Mouse (Mus musculus): ENCODE measurements around the gene Barx2.

Barx2 gene

DNA sequence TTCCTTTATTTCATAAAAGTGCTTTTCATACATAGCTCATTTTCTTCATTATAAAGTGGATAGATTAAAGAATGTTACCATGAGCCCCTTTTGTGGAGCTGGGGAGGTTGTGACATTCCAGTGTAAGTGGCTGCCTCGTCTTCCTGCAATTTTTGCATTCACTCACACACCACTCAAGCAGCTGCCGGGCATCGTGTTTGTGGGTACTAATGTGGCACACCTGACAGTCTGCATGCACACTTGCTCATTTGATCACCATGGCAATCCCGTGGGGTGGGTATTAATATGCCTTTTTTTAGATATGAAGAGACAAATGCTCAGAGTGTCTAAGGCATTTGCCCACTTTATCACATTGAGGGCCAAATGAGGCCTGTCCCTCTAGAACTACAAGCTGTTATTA, 24.9 kb downstream of the Barx2 start:
- no peak for DNase-seq (ENCODE audit: low read depth, low spot score)

DNA sequence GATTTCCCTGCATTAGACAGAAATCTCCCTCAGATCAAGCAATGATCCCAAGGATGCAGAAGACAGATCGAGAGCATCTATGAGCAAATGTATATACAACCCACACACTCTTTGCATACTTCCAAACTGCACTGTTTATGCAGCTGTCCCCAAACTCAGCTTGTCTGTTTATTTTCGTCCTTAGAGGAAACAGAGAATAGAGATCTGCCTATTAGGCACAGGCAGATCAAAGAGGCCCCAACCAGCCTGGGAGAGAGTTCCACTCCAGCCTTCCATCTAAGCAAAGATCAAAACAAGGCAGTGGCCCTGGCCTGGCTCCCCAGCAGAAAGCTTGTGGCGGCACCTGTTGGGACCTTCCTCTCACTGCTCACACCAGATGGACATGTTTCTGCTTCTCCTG, 27.0 kb downstream of the Barx2 start:
- no peak for DNase-seq (ENCODE audit: low read depth, low spot score)

DNA sequence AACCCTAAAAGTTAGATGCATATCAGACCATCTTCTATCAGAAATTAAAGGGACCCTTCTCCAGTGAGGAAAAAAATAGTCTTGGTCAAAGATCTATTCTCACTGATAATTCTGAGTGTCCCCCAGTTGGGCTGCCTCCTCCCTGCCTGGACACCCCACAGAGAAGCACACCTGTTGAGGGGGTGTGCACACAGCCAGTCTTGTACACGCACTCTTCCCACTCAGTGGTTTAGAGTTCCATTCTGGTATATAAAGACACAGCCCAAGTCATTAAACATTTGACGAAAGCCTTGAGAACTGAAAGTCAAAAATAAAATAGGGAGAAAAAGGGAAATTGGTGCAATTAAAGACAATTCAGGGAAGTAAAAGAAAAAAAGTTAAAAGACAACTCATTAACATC, 30.9 kb downstream of the Barx2 start:
- no peak for DNase-seq (ENCODE audit: low read depth, low spot score)

DNA sequence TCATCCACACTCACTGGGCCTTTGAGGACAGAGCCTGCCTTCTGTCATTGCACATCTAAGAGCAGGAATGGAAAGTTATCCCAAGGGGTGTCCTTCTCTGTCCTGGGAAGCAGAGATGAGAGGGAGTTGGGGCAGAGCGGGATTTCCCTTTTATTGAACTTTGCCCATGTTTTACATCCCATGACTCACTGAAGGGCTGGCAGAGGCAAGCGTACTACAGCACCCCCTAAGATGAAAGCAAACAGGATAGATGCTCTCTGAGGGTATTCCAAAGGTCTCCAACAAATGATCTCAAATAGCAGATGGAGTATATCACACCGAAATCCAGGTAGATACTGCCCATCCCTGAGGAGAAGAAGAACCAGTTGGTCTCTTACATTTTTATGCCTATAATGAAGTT, 37.7 kb downstream of the Barx2 start:
- no peak for DNase-seq (ENCODE audit: low read depth, low spot score)

DNA sequence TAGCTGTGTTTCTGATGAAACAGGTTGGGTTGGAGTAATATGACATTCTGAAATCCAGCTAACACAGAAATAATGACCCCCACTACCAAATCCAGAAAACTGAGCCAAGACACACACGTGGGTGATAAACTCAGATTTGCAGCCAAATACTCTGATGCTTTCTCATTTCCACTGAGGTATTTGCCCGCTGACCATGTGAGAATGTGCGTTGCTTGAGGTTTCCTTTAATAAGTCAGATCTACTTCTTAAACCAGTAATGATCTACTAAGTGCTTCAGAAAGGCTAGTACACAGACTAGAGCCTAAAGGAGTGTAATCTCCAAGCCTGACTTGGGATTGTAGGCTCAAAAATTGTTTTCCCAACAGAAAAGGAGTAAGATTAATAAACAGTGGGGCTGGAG, 39.0 kb downstream of the Barx2 start:
- DNase-seq (ENCODE audit: low read depth, low spot score): no peak

DNA sequence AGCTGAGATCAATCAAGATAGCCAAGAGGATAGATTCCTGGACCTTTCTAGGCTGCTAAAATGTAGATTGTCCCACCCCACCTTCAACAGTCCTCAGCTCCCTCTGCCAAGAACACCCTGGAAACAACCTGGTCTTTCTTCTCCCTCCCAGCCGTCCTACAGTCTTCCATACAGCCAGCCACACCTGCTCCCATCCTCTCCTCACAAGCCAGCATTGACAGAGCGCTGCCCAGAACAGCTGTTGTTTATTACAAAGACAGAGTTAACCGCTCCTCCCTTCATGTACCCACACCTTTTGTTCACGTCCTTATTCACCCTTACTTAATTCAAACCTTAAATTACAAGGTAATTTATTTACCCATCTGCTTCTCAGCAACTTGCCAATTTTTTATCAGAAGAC, 41.9 kb downstream of the Barx2 start:
- no peak for DNase-seq (ENCODE audit: low read depth, low spot score)

DNA sequence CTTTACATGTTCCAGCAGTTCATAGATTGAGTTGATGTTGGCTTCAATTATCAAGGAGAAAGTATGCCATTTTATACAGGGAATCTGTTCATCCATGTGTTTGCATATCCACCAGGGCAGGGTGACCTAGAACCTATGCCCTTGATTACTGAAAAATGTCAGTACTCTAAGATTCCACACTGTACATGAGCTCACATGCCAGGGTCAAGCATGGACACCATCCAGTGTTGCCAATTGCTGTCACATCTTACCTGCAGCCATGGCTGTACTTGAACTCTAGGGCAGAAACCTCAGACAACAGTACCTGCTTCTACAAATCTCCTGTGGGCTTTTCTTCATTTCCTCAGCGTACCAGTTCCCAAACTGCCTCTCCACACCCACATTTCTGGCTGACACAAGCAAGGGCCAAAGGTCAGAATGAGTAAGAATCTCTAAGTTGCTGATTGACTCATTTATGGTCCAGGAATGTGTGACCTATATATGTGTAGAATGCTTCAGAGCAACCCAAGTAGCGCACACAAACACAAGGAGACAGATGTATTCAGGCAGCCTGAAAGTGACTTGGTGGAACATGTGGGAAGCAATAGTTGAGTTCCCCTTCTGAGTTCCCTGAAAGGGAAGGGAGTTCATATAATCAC, 44.3 kb downstream of the Barx2 start:
- DNase-seq (ENCODE audit: low read depth, low spot score): no peak

DNA sequence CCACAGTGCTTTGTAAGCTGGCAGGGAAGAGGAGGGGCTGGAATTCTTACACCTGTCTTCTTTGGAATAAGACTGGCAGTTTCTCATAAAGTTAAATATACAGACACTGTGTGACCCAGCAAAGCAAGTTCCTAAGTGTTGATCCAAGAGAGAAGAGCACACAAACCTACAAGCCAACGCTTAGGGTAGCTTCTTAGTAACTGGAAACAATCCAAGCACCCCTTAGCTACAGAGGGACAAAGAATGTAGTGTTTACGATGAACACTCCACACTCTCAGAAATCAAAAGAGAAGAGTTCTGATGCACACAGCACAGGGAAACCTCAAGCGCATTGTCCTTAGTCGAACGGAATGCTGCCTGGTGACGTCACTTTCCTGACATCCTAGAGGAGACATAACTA, 49.4 kb downstream of the Barx2 start:
- no peak for DNase-seq (ENCODE audit: low read depth, low spot score)

DNA sequence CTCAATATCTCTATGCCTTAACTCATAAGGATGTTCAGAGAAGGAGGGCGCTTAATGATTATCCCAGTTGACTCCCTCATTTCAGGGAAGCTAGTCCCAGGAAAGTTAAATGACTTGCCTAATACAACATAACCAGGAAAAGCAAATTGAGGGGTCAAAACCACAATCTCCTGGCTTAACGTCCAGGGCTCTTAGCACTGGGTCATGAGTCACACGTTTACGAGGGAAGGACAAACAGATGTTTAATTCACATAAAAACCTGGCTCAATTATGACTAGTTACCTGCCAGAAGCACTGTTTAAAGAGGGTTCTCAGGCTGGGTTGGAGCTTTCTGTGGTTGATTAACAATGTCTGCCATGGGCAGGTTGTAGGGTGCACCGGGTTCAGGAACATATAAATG, 53.8 kb downstream of the Barx2 start:
- DNase-seq (ENCODE audit: low read depth, low spot score): no peak

DNA sequence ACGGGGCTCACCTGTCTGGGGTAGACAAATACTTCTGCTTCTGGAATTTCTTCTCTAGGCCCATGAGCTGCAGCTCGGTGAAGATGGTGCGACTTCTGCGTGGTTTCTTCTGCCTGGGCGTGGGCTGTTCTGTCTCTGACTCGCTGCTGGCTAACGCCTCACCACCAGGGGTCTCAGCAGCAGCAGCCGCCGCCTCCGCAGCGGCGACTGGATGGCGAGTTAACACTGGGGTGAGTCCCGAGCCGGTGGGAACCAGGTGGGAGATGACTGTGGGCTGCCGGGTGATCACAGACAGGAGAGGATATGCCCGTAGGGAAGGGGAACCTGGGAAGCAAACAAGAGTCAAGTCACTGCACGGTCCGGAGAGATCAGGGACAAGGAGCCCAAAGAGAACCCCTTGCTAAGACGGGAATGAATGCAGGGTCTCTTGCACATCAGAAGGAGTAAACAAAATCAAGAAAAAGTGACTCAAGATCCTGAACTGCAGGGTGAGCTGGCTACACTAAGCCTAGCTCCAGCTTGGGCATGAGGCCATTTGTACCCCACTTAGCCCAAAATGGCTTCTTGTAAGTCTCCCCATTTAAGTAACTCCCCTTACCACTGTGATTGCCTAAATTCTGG, 54.4 kb downstream of the Barx2 start:
- DNase-seq (ENCODE audit: low read depth, low spot score): peak; percentile 9

DNA sequence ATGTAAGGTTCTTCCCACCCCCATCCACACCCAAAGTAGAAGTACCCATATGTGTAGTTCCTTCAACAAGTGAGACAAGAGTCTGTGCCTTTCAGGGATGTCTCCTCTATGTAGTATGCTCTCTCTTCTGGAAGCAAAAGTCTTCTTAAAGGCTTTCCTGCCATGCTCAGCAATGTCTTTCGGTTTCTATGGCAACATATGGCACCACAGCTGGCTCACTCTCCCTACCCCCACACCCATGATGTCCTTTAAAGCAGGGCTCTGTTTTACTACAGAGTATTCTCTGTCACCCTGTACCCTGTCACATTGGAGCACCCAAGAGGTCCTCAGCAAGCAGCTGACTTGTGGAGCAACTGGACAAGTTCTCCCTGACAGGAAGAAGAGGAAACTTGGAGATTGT, 55.8 kb downstream of the Barx2 start:
- no peak for DNase-seq (ENCODE audit: low read depth, low spot score)

DNA sequence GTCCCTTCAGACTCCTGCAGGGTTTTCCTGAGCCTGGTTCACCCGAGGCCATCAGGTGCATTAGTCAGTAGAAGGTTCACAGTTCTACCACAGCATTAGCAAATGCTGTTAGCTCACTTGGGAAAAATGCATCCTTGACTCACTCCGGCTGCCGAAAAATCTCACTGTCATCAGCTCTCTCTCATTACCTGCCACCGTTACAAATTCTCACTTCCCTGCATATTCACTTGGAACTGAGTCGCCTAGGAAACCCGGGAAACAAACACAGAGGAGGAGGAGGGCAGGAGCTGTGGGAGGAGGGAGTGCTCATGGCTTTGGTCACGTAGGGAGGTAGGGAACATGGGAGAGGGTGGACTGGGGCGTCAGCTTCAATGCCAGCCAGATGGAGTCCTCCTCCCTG, 56.8 kb downstream of the Barx2 start:
- no peak for DNase-seq (ENCODE audit: low read depth, low spot score)

DNA sequence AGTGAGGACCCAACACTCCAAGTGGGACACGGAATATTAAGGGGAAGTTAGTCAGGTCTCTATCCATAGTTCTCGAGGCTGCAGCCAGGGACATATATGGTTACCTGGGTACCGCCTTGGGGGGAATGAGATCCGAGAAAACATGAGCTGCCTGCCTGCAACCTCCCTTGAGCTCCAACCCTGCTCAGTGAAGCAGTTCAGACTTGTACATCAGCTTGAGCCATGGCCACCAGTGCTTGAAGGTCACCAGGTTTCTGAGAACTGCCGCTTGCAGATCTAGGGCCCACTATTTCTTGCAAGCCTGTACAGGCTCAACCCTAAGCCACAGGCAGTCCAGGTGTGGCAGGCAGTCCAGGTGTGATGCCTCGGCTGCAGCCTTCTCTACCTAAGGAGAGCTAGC, 57.6 kb downstream of the Barx2 start:
- DNase-seq (ENCODE audit: low read depth, low spot score): no peak

DNA sequence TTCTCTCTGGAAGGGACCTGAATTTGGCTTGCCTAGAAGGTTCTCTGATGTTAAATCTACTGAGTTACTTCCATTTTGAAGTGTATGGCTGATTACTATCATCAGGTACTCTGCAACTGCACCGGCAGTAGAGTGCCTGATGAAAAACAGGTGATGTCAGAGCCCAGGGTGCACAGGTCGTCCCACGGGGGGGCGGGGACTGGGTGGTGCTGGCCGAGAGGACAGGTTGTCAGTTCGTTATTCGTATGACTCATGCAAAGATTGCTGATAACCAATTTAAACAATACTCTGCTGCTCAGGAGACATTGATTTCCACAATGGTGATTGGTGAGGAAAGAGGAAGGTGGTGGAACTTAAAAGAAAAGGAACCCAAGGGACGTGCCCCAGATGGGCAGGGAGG, 61.6 kb downstream of the Barx2 start:
- DNase-seq (ENCODE audit: low read depth, low spot score): peak; percentile 60

DNA sequence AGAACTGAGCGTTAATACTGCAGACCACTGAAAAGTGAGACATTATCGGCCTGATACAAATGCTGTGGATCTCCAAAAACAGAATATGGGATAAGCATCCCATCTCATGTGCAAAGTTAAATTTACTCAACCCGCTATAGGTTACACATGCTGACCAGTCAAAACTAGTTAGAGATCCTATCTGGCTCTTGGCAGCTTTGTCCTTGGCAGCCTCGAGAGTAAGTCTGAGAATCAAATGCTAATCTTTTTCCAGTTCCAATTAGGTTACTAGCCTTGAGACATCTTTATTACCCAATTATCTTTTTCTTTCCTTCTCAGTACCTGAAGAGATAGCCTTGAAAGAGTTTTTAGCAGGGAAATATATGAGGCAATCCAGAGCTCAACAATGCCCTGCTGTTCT, 62.6 kb downstream of the Barx2 start:
- DNase-seq (ENCODE audit: low read depth, low spot score): no peak

DNA sequence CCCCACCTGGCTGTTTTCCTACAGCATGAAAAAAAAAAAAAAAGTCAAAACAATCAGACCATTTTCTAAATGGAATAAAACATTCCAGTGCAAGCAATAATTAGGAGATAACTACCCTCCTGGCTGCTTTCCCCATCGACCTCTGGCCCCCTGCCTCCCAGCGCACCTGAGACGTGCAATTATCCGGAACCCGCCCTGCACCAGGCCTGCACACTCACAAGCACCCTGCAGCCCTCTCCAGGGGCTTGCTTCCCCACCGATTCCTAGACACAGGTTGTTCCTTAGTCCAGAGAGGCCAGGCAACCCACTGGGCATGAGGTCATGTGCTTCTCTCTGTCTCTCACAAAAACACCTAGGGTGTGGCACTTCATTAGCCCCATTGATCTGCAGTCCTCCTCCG, 63.9 kb downstream of the Barx2 start:
- DNase-seq (ENCODE audit: low read depth, low spot score): no peak

DNA sequence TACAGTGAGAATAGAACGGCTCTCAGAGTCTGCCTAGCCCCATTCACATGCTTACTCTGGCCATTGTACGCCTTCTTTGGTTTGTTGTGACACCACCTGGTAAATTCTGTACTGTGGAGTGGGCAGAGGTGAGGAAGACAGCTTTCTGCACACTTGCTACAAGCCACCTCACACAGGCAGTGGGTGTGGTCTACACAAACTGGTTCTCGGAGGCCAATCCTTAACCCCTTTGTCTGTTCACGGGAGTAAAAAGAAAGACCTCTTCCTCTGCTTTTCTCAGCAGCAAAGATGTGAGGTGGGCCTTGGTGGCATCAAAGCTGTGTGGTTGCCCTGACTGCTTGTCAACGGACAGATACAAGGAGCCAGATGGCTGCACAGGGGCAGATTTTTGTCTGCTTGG, 68.6 kb downstream of the Barx2 start:
- DNase-seq (ENCODE audit: low read depth, low spot score): no peak

DNA sequence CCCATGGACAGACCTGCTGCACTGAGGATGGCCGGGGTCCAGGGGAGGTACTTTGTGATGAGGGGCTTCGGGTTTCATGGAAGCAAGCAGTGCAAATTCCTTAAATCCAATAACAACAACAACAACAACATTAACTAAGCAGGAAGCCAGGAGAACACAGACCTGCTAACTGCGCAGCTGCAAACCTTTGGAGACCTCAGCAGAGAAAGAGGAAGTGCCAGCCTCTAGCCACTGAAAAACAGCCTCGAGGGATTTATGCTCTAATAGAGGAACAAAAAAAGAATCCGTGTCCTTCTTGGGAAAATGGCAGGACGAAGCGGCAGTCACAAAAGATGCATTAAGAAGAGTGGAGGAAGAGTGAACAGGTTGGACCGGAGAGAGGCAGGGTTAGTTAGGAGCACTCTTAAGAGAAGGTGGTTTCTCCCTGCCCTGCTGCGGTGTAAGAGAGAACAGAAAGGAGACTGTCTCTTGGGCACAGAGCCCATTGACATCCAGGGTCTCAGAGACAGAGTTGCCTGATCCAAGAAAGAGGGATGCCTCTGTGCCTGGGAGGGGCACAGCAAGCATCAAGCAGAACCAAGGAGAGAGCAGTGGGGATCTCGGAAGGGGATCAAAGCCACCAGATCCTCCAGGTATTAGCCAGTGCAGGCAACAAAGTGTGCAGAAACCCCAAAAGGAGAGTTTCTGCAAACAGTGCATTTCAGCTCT, 72.0 kb downstream of the Barx2 start:
- no peak for DNase-seq (ENCODE audit: low read depth, low spot score)

DNA sequence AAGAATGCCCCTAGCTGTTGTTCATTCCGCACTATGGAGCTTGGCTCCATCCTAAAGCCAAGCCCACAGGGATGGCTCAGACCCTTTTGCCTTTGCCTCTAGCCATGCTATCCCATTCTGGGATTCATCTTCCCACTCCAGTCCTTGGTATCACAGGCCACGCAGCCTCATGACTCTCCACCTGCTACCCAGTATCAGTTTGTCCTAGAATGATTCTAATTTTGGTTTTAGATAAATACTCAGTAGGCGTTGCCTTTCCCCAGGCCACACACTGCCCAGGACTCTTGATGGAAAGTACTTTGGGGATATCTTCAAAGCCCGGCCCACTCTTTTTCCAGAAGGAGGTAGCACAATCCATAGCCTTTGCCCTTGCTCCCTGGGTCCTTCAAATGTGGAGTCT, 72.7 kb downstream of the Barx2 start:
- DNase-seq (ENCODE audit: low read depth, low spot score): no peak

DNA sequence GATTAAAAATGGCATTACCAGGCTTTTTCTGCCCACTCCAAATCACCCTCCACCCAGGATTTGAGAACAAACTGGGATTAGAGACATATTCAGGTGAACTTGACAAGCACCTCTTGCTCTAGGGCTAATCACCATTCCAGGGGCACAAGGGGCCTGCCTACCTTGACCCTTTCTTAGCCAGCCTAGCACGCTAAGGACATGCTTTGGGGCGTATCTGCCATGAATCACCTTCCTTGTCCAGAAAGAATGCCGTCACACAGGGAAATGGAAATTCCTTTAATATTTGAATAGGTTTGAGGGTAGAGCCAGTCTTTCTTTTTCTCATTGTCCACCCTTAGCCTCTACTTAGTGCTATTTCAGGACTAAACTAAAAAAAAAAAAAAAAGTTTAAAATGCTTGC, 73.2 kb downstream of the Barx2 start:
- DNase-seq (ENCODE audit: low read depth, low spot score): no peak

DNA sequence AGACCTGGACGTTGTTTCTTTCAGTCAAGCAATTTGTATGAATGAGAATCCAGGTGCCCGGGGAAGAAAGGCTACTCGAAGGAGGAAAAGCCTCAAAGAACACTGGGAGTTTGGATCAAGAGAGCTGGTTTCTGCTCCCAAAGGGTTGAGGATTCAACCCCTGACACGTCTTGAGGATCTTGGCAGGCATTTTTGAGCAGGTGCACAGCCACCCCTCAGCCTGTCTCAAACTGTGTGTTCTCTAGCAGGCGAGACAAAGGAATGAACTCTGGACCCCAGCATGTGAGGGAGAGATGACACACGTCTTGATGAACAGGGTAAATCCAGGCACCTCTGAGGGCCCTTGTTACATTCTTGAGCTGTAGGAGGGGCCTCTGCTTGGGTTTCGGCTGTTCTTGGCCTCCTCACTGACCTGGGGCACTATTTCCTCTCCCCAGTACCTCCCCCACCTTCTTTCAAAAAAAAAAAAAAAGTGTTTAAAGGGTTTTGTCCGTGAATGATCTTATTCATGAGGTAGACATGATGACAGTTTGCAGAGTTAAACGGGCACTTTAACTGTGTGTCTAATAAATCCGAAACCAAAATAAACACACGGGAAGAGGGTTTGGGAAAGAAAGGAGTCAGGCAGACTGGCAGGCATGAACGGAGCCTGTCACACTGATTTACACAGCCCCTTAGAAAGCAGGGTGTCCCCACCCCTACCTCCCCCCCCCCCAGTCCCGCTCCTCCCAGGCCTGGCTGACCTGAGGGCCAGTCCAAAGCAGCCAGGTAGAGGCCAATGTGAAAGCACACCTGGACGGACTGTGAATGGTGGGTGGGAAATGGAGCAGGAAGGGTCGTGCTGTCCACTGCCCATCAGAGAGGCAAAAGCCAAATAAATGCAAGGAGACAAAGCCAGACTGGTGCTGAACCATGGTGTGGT, 73.9 kb downstream of the Barx2 start:
- DNase-seq (ENCODE audit: low read depth, low spot score): no peak

DNA sequence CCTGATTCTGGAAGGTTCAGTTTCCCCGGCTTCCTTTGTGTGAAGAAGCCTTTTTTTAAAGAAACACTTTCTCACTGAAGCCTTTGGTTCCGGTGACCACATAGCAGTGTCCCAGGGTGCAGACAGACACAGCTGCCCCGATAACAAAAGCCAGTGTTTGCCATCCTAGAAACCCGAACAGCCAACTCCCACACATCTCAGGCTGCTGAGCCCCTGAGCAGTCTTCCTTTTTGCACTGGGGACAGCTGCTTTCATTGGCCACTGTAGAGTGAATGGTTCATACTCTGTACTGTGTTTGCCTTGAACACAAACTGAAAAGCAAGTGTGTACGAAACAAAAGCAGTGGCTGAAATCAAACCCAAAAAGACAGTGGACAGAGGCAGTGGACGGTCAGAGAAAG, 75.2 kb downstream of the Barx2 start:
- no peak for DNase-seq (ENCODE audit: low read depth, low spot score)

Data from CD4-positive, CD25-positive, alpha-beta regulatory T cell, adult 2 months (primary cell).